Mouse (Mus musculus) lung, postnatal 0 days (tissue): Measurements from ENCODE around the gene Gulp1. TPM values are rescaled to one million over a fixed set of nuclear protein-coding genes. Genes with fewer than 3 reads are reported as not detected.

Experiments
- ATAC-seq: fragments of 200-750 bp; cut with Nextera tagmentation; 2 replicates; pipeline ENCODE4 v1.8.0; 2017; ENCODE audit warnings: moderate library complexity
- DNase-seq: peaks from one replicate; pipeline ENCODE4 v3.0.0-alpha.2; 2016; ENCODE audit warnings: low spot score
- H3K27ac ChIP-seq: fragments of 300-500 bp; sonication (generic); 2 replicates; pipeline ENCODE4 v1.5.1; 2014; ENCODE audit warnings: antibody characterized with exemption, mild to moderate bottlenecking, low read length, mixed read lengths
- H3K27me3 ChIP-seq: fragments of 300-500 bp; sonication (generic); replicated peaks from 2 replicates; pipeline ENCODE4 v1.6.1; 2014; ENCODE audit warnings: low read length, mixed read lengths; ENCODE audit not compliant: insufficient read depth
- H3K36me3 ChIP-seq: fragments of 300-500 bp; sonication (generic); 2 replicates; pipeline ENCODE4 v1.6.1; 2014; ENCODE audit warnings: low read length, mixed read lengths; ENCODE audit not compliant: insufficient read depth
- H3K4me1 ChIP-seq: fragments of 300-500 bp; sonication (generic); 2 replicates; pipeline ENCODE4 v1.6.1; 2014; ENCODE audit warnings: antibody characterized with exemption, low read depth, low read length, mixed read lengths; ENCODE audit not compliant: insufficient read depth
- H3K4me2 ChIP-seq: fragments of 300-500 bp; sonication (generic); replicated peaks from 2 replicates; pipeline ENCODE4 v1.6.1; 2014; ENCODE audit warnings: low read depth, mild to moderate bottlenecking, low read length, moderate library complexity, mixed read lengths
- H3K4me3 ChIP-seq: fragments of 300-500 bp; sonication (generic); 2 replicates; pipeline ENCODE4 v1.5.1; 2014; ENCODE audit warnings: low read depth, low read length
- H3K9ac ChIP-seq: fragments of 300-500 bp; sonication (generic); replicated peaks from 2 replicates; pipeline ENCODE4 v1.6.1; 2014; ENCODE audit warnings: low read depth, mild to moderate bottlenecking
- H3K9me3 ChIP-seq: fragments of 300-500 bp; sonication (generic); 2 replicates; pipeline ENCODE4 v1.6.1; 2016; ENCODE audit warnings: low read length, mixed read lengths
- CTCF ChIP-seq: IDR thresholded peaks from 2 replicates; pipeline ENCODE4 v1.5.1; 2016; ENCODE audit warnings: antibody characterized with exemption, mild to moderate bottlenecking
- EP300 ChIP-seq: IDR thresholded peaks from 2 replicates; pipeline ENCODE4 v1.6.1; 2016; ENCODE audit warnings: antibody characterized with exemption, mild to moderate bottlenecking, control low read depth
- WGBS: fragments of 180-500 bp; shearing (Covaris S2); extraction: QIAGEN DNeasy Blood & Tissue Kit; methylation state at CpG from one replicate; pipeline ENCODE4 v1.1.7; 2014; 5-methylcytosine and 5-hydroxymethylcytosine counted together
- polyA plus RNA-seq: library from polyadenylated mRNA; unstranded; fragments of >200 nt; fragmentation: Nextera tagmentation; extraction: Ambion mirVana; gene quantifications from 2 replicates; pipeline ENCODE4 v1.2.1, GENCODE M21; 2015

Gulp1 gene
- polyA plus RNA-seq, 1 experiment from 2014 or later: 19.0 TPM

- H3K27ac ChIP-seq: no peak overlapping the region
- H3K9ac ChIP-seq: no peak overlapping the region
- H3K4me1 ChIP-seq: no peaks in the 10 kb centered on the region
- ATAC-seq: no peak
- 50% methylated on average over 1 of the region's 1 CpGs for WGBS
- no peaks in the 10 kb centered on the region for H3K27me3 ChIP-seq
- no peak for DNase-seq
- H3K4me2 ChIP-seq: no peak overlapping the region
- H3K9me3 ChIP-seq: no peaks in the 10 kb centered on the region
- no peak for TF ChIP-seq EP300
- no peak for TF ChIP-seq CTCF
- no peaks in the 10 kb centered on the region for H3K36me3 ChIP-seq
- H3K4me3 ChIP-seq: no peak overlapping the region
Measured at GRCm38 (mm10) chr1:44778251-44778650, 226.9 kb downstream of the Gulp1 start.

- no peak for ATAC-seq
- no peak overlapping the region for H3K4me2 ChIP-seq
- no peak overlapping the region for H3K9ac ChIP-seq
- H3K4me1 ChIP-seq: no peaks in the 10 kb centered on the region
- DNase-seq: no peak
- 46% methylated on average over 4 of the region's 4 CpGs for WGBS
- H3K27me3 ChIP-seq: no peaks in the 10 kb centered on the region
- no peaks in the 10 kb centered on the region for H3K9me3 ChIP-seq
- no peak overlapping the region for H3K27ac ChIP-seq
- TF ChIP-seq EP300: no peak
- TF ChIP-seq CTCF: no peak
- no peak overlapping the region for H3K4me3 ChIP-seq
- no peaks in the 10 kb centered on the region for H3K36me3 ChIP-seq
Measured at GRCm38 (mm10) chr1:44803594-44804372, 252.5 kb downstream of the Gulp1 start.

- no peak for DNase-seq
- no peak for TF ChIP-seq CTCF
- no peak for TF ChIP-seq EP300
- no peaks in the 10 kb centered on the region for H3K9me3 ChIP-seq
- no peaks in the 10 kb centered on the region for H3K27me3 ChIP-seq
- no peak overlapping the region for H3K4me3 ChIP-seq
- no peaks in the 10 kb centered on the region for H3K4me1 ChIP-seq
- no peak for ATAC-seq
- H3K27ac ChIP-seq: no peak overlapping the region
- H3K36me3 ChIP-seq: no peaks in the 10 kb centered on the region
- H3K9ac ChIP-seq: no peak overlapping the region
- H3K4me2 ChIP-seq: no peak overlapping the region
Measured at GRCm38 (mm10) chr1:44806368-44806767, 255.1 kb downstream of the Gulp1 start.

- Histone ChIP-seq H3K9ac (no peak overlapping the region), H3K27me3 (no peaks in the 10 kb centered on the region), H3K4me1 (no peaks in the 10 kb centered on the region), H3K4me2 (no peak overlapping the region), H3K9me3 (no peaks in the 10 kb centered on the region), H3K4me3 (no peak overlapping the region), H3K36me3 (no peaks in the 10 kb centered on the region), H3K27ac (no peak overlapping the region)
- TF ChIP-seq CTCF (no peak), EP300 (no peak)
- ATAC-seq: no peak
- DNase-seq: peak; percentile 10
- WGBS: 56% methylated on average over 2 of the region's 2 CpGs
Measured at GRCm38 (mm10) chr1:44810336-44810735, 259.0 kb downstream of the Gulp1 start.

DNA sequence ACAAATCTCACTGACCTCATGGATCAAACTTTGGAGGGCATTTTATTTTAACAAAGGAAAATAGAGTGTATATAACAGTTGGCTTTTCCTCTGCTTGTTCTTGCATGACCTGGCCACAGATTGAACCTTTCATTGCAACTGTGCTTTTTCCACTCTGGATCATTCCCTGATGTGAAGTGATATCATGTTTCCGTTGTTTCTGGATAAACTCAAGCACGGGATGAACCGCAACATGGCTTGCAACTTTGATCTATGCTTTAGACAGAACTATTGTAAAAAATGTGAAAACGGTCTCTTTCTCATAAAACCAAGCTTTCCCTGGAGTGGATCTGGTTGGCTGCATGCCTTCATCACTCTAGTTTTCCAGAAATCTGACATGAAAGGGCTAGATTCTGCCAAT, 282.6 kb downstream of the Gulp1 start:
- no peaks in the 10 kb centered on the region for H3K27me3 ChIP-seq
- H3K4me2 ChIP-seq: no peak overlapping the region
- H3K4me1 ChIP-seq: no peaks in the 10 kb centered on the region
- no peak for DNase-seq
- no peak overlapping the region for H3K9ac ChIP-seq
- no peak for TF ChIP-seq CTCF
- no peak for TF ChIP-seq EP300
- H3K27ac ChIP-seq: no peak overlapping the region
- no peaks in the 10 kb centered on the region for H3K36me3 ChIP-seq
- H3K4me3 ChIP-seq: no peak overlapping the region
- H3K9me3 ChIP-seq: no peaks in the 10 kb centered on the region
- ATAC-seq: no peak
- 68% methylated on average over 4 of the region's 4 CpGs for WGBS
